Mouse (Mus musculus): ENCODE results near the gene Atg14. TPM values are rescaled to one million over a fixed set of nuclear protein-coding genes. Genes with fewer than 3 reads are reported as not detected.

Atg14 gene
- polyA plus RNA-seq, 1 experiment = 14.2 TPM

DNA sequence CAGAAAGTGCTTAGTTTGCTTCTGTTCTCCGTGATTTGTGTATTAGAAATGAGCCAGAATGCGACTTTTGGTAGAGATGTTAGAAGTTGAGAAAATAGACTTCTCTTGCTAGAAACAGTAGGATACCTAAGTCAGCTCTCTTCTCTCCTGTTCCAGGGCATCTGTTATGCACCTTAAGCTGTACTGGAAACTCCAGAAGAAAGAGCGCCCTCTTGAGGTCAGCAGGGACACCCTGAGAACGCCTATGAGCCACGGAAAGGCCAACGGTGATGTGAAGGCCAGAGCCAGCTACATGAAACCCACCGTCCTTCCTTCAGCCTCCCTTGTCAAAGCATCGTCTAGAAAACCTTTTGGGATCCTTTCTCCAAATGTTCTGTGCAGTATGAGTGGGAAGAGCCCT, 41.4 kb downstream of the Atg14 start:
- no peak for TF ChIP-seq POLR2A (IDR thresholded peaks at IDR 0.05; ENCODE audit: extremely low read depth, insufficient read depth, low read length)
- peak; percentile 67 for TF ChIP-seq CTCF (IDR thresholded peaks at IDR 0.05; ENCODE audit: extremely low read depth, insufficient read depth, low read length)
- Histone ChIP-seq H3K27ac (ENCODE audit: insufficient read depth, low read length) (no peak overlapping the region), H3K4me1 (ENCODE audit: control insufficient read depth, insufficient read depth, low read length) (peaks cover 16% of the 10 kb centered on the region), H3K4me3 (ENCODE audit: insufficient read depth, low read length) (no peak overlapping the region)

DNA sequence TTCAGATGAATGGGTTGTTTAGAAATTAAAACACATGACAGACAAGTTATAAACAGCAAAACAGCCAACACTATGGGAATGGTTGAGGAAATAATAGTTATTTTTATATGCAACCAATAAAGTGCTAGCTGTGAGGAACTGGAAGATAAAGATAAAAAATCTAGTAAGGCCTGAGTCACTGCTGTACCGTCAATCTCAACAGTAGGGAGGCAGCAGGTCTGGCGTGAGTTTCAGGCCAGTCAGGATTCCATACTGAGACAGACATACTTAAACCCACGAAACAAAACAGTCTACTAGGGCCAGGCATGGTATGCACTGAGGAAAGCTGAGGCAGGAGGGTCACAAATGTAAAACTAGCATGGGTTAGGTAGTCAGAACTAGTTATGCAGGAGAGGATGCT, 42.2 kb downstream of the Atg14 start:
- no peak for TF ChIP-seq CTCF (IDR thresholded peaks at IDR 0.05; ENCODE audit: extremely low read depth, insufficient read depth, low read length)
- TF ChIP-seq POLR2A (IDR thresholded peaks at IDR 0.05; ENCODE audit: extremely low read depth, insufficient read depth, low read length) = no peak
- H3K27ac ChIP-seq (ENCODE audit: insufficient read depth, low read length) = peak overlapping the region; percentile 89
- H3K4me1 ChIP-seq (ENCODE audit: control insufficient read depth, insufficient read depth, low read length) = peaks cover 12% of the 10 kb centered on the region
- H3K4me3 ChIP-seq (ENCODE audit: insufficient read depth, low read length) = no peak overlapping the region

DNA sequence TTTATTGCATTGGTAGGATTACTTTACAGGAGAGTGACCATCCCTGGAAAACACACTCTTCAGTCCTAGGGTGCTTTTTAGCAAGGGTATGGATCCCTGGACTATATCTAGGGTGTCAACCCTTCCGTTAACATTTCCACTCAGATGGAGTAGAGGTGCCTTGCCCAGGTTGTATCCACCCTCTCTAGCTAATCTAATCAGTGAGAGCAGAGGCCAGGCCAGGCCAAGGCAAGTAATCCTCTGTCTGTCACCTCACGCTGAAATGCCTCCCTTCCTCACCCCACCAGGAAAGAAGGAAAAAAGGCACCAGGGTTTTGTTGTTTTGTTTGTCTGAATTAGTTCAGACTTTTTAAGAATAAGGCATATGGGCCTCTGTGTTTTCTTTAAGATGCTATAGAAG, 42.6 kb downstream of the Atg14 start:
- H3K27ac ChIP-seq (ENCODE audit: insufficient read depth, low read length) = peak overlapping the region; percentile 45; the same call in 1 of the 2 replicates
- peaks cover 12% of the 10 kb centered on the region for H3K4me1 ChIP-seq (ENCODE audit: control insufficient read depth, insufficient read depth, low read length)
- no peak overlapping the region for H3K4me3 ChIP-seq (ENCODE audit: insufficient read depth, low read length)
- TF ChIP-seq POLR2A (IDR thresholded peaks at IDR 0.05; ENCODE audit: extremely low read depth, insufficient read depth, low read length) = no peak
- TF ChIP-seq CTCF (IDR thresholded peaks at IDR 0.05; ENCODE audit: extremely low read depth, insufficient read depth, low read length) = no peak

DNA sequence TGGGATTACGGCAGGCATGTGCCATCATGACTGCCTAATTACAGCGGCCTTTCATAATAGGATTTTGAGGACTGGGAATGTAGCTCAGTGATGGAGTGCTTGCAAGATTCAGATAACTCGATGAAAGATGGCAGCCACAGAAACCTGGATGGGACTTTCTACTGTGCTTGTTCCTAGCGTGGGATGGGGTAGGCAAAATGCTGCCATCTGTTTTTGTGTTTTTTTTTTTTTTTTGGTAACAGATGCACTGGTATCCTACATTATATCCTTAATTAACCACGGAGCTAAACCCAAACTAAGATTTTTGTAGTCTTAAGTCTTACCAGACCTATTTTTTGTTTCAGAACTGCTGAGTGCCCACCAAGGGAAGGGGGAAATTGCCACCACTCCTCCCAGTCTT, 44.6 kb downstream of the Atg14 start:
- Histone ChIP-seq H3K4me3 (ENCODE audit: insufficient read depth, low read length) (no peak overlapping the region), H3K27ac (ENCODE audit: insufficient read depth, low read length) (peak overlapping the region; percentile 91), H3K4me1 (ENCODE audit: control insufficient read depth, insufficient read depth, low read length) (peaks cover 13% of the 10 kb centered on the region)
- TF ChIP-seq POLR2A (IDR thresholded peaks at IDR 0.05; ENCODE audit: extremely low read depth, insufficient read depth, low read length) (no peak), CTCF (IDR thresholded peaks at IDR 0.05; ENCODE audit: extremely low read depth, insufficient read depth, low read length) (no peak)

DNA sequence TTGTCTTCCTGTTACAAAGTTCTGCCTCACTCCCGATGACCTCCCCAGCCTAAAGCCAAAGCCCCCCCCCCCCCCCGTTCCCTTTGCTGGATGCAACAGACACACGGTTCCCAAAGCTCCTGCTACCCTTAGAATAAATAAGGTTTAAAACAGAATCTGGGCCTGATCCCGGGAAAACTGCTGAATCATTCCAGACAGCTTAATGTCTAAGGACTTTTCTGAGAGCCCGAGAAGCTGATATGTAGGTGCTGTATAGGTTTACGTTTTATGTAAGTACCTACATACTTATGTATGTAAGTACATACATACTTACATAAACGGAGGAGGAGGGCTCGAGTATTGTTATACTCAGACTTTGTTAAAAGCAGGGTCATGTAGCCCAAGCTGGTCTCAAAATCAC, 45.1 kb downstream of the Atg14 start:
- Histone ChIP-seq H3K27ac (ENCODE audit: insufficient read depth, low read length) (peak overlapping the region; percentile 91), H3K4me1 (ENCODE audit: control insufficient read depth, insufficient read depth, low read length) (peaks cover 14% of the 10 kb centered on the region), H3K4me3 (ENCODE audit: insufficient read depth, low read length) (no peak overlapping the region)
- TF ChIP-seq POLR2A (IDR thresholded peaks at IDR 0.05; ENCODE audit: extremely low read depth, insufficient read depth, low read length) (no peak), CTCF (IDR thresholded peaks at IDR 0.05; ENCODE audit: extremely low read depth, insufficient read depth, low read length) (no peak)

DNA sequence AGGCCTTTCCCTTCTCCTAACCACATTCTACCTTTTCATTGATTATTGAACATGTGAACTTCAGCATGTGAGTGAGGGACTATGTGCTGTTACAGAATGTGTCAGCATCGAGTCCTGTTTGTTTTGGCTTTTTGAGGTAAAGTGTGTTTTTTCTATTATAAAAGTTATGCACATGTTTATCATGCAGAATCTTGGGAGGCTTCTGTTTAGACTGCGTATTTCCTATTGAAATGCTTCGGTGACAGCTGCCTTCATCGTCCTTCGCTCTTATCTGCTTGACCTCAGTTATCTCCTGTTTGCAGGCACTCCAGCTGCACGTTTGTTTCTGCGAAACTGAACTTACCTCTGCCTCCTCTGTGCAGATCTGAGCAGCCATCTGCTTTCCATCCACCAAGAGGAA, 48.1 kb downstream of the Atg14 start:
- Histone ChIP-seq H3K27ac (ENCODE audit: insufficient read depth, low read length) (no peak overlapping the region), H3K4me1 (ENCODE audit: control insufficient read depth, insufficient read depth, low read length) (peaks cover 12% of the 10 kb centered on the region), H3K4me3 (ENCODE audit: insufficient read depth, low read length) (no peak overlapping the region)
- TF ChIP-seq CTCF (IDR thresholded peaks at IDR 0.05; ENCODE audit: extremely low read depth, insufficient read depth, low read length) (no peak), POLR2A (IDR thresholded peaks at IDR 0.05; ENCODE audit: extremely low read depth, insufficient read depth, low read length) (no peak)

DNA sequence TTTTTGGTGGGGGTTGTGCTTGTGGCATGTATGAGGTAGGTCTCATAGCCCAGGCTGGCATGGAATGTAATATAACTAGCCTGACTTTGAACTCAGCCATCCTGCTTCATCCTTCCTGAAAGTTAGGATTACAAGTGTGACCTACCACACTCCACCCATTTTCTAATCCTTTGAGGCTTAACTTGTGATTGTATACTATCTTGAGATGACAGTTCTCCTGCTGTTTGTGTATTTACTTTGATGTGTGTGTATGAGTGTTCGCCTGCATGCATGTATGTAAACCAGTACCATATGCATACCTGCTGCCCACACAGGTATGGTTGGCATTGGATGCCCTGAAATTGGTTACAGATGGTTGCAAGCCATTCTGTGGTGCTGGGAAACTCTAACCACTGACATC, 48.8 kb downstream of the Atg14 start:
- no peak for TF ChIP-seq CTCF (IDR thresholded peaks at IDR 0.05; ENCODE audit: extremely low read depth, insufficient read depth, low read length)
- no peak for TF ChIP-seq POLR2A (IDR thresholded peaks at IDR 0.05; ENCODE audit: extremely low read depth, insufficient read depth, low read length)
- no peak overlapping the region for H3K4me3 ChIP-seq (ENCODE audit: insufficient read depth, low read length)
- H3K27ac ChIP-seq (ENCODE audit: insufficient read depth, low read length) = no peak overlapping the region
- H3K4me1 ChIP-seq (ENCODE audit: control insufficient read depth, insufficient read depth, low read length) = peaks cover 12% of the 10 kb centered on the region

DNA sequence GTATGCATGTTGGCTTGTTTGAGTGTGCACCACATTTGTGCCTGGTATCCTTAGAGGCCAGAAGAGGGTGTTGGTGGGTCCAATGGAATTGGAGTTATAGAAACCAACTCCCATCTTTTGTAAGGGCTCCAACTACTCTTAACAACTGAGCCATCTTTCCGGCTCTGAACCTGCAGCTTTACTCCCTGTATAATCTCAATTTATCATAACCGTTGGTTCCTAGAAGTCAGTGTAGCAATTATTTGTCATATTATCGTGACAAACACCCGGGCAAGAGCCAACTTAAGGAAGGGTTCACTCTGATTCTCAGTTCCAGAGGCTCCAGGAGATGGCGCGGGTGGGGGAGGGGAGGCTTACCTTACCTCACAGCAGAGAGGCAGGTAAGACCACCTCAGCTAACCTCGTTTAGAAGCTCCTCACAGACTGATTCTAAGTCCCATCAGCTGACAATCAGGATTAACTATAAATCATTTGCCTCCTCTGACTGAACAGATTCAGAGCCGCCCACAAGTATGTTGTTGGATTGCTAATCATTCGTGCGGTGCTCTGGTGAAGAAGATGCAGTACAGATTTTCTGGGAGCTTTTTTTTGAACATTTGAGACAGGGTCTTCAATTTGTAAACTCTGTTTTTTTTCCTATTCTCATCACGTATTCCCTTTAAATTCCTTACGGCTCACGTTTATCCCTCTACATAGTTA, 49.5 kb downstream of the Atg14 start:
- H3K4me3 ChIP-seq (ENCODE audit: insufficient read depth, low read length) = no peak overlapping the region
- H3K27ac ChIP-seq (ENCODE audit: insufficient read depth, low read length) = 0 out of 2 replicates have a peak overlapping the region, but pooled peaks have one; percentile 30
- peaks cover 11% of the 10 kb centered on the region for H3K4me1 ChIP-seq (ENCODE audit: control insufficient read depth, insufficient read depth, low read length)
- TF ChIP-seq POLR2A (IDR thresholded peaks at IDR 0.05; ENCODE audit: extremely low read depth, insufficient read depth, low read length) (no peak), CTCF (IDR thresholded peaks at IDR 0.05; ENCODE audit: extremely low read depth, insufficient read depth, low read length) (no peak)

DNA sequence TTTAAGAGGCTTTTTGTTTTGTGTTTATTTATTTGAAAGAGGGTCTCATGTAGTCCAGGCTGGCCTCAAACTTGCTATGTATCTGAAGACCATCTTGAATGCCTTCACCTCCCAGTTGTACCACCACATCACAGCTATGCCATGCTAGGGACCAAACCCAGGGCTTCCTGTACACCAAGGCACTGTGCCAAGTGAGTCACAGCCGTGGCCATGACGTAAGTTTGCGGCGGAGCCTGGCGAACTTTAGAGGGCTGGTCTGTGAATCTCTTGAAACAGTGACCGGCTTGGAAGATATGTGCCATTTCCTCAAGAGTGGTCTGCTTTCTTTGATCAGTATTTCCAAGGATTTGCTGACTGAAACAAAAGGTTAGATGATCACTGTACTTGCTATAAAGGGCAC, 51.8 kb downstream of the Atg14 start:
- no peak for TF ChIP-seq POLR2A (IDR thresholded peaks at IDR 0.05; ENCODE audit: extremely low read depth, insufficient read depth, low read length)
- no peak for TF ChIP-seq CTCF (IDR thresholded peaks at IDR 0.05; ENCODE audit: extremely low read depth, insufficient read depth, low read length)
- peaks cover 8% of the 10 kb centered on the region for H3K4me1 ChIP-seq (ENCODE audit: control insufficient read depth, insufficient read depth, low read length)
- no peak overlapping the region for H3K27ac ChIP-seq (ENCODE audit: insufficient read depth, low read length)

DNA sequence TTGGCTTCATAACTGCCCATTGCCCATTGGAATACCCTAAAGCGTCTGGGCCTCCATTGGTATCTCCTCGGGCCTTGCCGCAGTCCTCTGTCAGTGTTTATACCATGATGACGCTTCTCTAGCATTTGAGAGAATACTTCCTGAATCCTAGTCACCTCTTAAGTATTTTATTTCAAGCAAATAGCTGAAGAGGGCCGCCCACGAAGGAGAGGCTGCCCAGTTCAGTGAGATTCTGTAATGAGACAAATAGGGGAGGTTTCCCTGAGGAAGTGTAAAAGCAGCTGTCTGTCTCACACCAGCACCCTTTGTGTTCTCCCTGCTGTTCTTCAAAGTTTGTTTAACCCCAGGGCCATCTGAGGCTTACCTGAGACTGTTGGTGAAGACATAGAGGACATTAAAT, 53.7 kb downstream of the Atg14 start:
- TF ChIP-seq CTCF (IDR thresholded peaks at IDR 0.05; ENCODE audit: extremely low read depth, insufficient read depth, low read length) (no peak), POLR2A (IDR thresholded peaks at IDR 0.05; ENCODE audit: extremely low read depth, insufficient read depth, low read length) (no peak)
- Histone ChIP-seq H3K4me1 (ENCODE audit: control insufficient read depth, insufficient read depth, low read length) (peaks cover 12% of the 10 kb centered on the region), H3K4me3 (ENCODE audit: insufficient read depth, low read length) (no peak overlapping the region), H3K27ac (ENCODE audit: insufficient read depth, low read length) (no peak overlapping the region)

More for the DNA sequence above, 51.8 kb downstream of the Atg14 start:
- no peak overlapping the region for H3K4me3 ChIP-seq (ENCODE audit: insufficient read depth, low read length)

Measured in cortical plate, adult 2 months (tissue).